Mouse (Mus musculus): Measurements from ENCODE around the gene Jph3.

Gene Jph3

GRCm38 (mm10) chr8:121842064-121842955 lies 112.9 kb downstream of the Jph3 start:
- DNase-seq: no peak

DNA sequence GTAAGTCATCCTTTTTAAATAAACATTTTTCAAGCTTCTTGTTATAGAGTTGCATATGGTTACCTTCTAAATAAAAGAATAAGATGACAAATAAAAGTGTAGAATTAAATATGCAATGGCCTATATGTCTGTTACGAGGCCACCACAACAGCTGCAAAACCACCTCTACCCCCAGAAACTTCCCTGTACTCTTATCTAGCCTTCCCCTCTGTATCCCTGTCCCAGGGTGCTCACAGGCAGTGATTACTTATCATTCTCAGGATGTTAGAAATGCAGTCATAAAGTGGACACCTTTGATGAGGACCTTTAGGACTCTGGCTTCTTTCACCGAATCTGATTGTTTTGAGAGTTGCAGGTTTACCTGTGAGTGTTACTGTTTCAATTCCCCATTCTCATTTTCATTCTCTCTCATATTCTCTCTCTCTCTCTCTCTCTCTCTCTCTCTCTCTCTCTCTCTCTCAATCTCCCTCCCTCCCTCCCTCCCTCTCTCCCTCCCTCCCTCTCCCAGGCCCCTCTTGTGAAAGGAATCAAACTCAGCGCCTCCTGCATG lies 113.8 kb downstream of the Jph3 start:
- no peak for DNase-seq

Data from thymus, postnatal 14 days (tissue).